Mouse (Mus musculus) 3T3-L1 (cell line): ENCODE data around the gene Scgb1b19.
"Not testable (repeated sequence)": the region's sequence is repeated elsewhere in the genome, so short reads cannot be mapped to it uniquely, and the experiment has no call there.

Source experiments
- DNase-seq: peaks from one replicate; pipeline ENCODE4 v3.0.0-alpha.2; 2015; ENCODE audit warnings: low read depth, low spot score

Gene Scgb1b19

GRCm38 (mm10) chr7:33286991-33287390 lies at the start of gene Scgb1b19:
TSS of gene Scgb1b19 (plus strand) at chr7:33287291.
- DNase-seq = not testable (repeated sequence)

GRCm38 (mm10) chr7:33280238-33280637 lies 6.9 kb upstream of the Scgb1b19 start, which contains the start of gene Scgb2b19:
TSS of gene Scgb2b19 (minus strand) at chr7:33280338.
- not testable (repeated sequence) for DNase-seq
